Mouse (Mus musculus) limb, embryonic 11.5 days (tissue): ENCODE results near the gene Hspb3. TPM values are rescaled to one million over a fixed set of nuclear protein-coding genes. Genes with fewer than 3 reads are reported as not detected.
A peak's percentile ranks its signal among the peaks of the same experiment; 100 is the strongest.

Source experiments
- ATAC-seq: fragments of 200-750 bp; cut with Nextera tagmentation; 2 replicates; pipeline ENCODE4 v1.8.0; 2017; ENCODE audit warnings: low read depth; ENCODE audit not compliant: insufficient number of reproducible peaks, low FRiP score, low TSS enrichment
- DNase-seq: peaks from one replicate; pipeline ENCODE4 v3.0.0-alpha.2; 2015; ENCODE audit warnings: low spot score
- H3K27ac ChIP-seq: fragments of 300-500 bp; sonication (generic); replicated peaks from 2 replicates; pipeline ENCODE4 v1.5.1; 2014; ENCODE audit warnings: low read depth, mild to moderate bottlenecking, low read length
- H3K27me3 ChIP-seq: fragments of 300-500 bp; sonication (generic); 2 replicates; pipeline ENCODE4 v1.6.1; 2014; ENCODE audit warnings: mild to moderate bottlenecking, low read length, mixed read lengths; ENCODE audit not compliant: control insufficient read depth, insufficient read depth
- H3K36me3 ChIP-seq: fragments of 300-500 bp; sonication (generic); 2 replicates; pipeline ENCODE4 v1.6.1; 2014; ENCODE audit warnings: mild to moderate bottlenecking, low read length, moderate library complexity, mixed read lengths; ENCODE audit not compliant: control insufficient read depth, insufficient read depth
- H3K4me1 ChIP-seq: fragments of 300-500 bp; sonication (generic); 2 replicates; pipeline ENCODE4 v1.6.1; 2014; ENCODE audit warnings: low read length, mixed read lengths; ENCODE audit not compliant: control insufficient read depth, insufficient read depth
- H3K4me2 ChIP-seq: fragments of 300-500 bp; sonication (generic); 2 replicates; pipeline ENCODE4 v1.6.1; 2014; ENCODE audit warnings: low read depth, mild to moderate bottlenecking, moderate library complexity; ENCODE audit not compliant: severe bottlenecking
- H3K4me3 ChIP-seq: fragments of 300-500 bp; sonication (generic); 2 replicates; pipeline ENCODE4 v1.5.1; 2014; ENCODE audit warnings: low read depth, low read length
- H3K9ac ChIP-seq: fragments of 300-500 bp; sonication (generic); 2 replicates; pipeline ENCODE4 v1.6.1; 2014; ENCODE audit warnings: mild to moderate bottlenecking, low read length
- H3K9me3 ChIP-seq: fragments of 300-500 bp; sonication (generic); 2 replicates; pipeline ENCODE4 v1.6.1; 2016; ENCODE audit warnings: low read length; ENCODE audit not compliant: control insufficient read depth
- WGBS: fragments of 180-500 bp; shearing (Covaris S2); extraction: QIAGEN DNeasy Blood & Tissue Kit; methylation state at CpG from one replicate; pipeline ENCODE4 v1.1.7; 2014; 5-methylcytosine and 5-hydroxymethylcytosine counted together
- polyA plus RNA-seq: library from polyadenylated mRNA; unstranded; fragments of >200 nt; fragmentation: Nextera tagmentation; extraction: Ambion mirVana; gene quantifications from 2 replicates; pipeline ENCODE4 v1.2.1, GENCODE M21; 2014

Gene Hspb3
- 0.26 and 0.27 TPM in 2 replicates for polyA plus RNA-seq

- Histone ChIP-seq H3K27ac (no peak within 1 kb of the TSS), H3K4me2 (no peak within 1 kb of the TSS), H3K36me3 (no peaks in the 10 kb centered on the region), H3K9ac (no peak within 1 kb of the TSS), H3K4me3 (no peak within 1 kb of the TSS), H3K27me3 (no peaks in the 10 kb centered on the region), H3K4me1 (no peaks in the 10 kb centered on the region), H3K9me3 (no peaks in the 10 kb centered on the region)
- no peak for ATAC-seq
- DNase-seq, result no peak
- 76% methylated on average over 28 of the region's 28 CpGs for WGBS
Measured at GRCm38 (mm10) chr13:113663151-113663779, at the start of gene Hspb3. TSS of gene Hspb3 (minus strand) at chr13:113663676.

GRCm38 (mm10) chr13:113713186-113713585, 49.7 kb upstream of the Hspb3 start:
- H3K27me3 ChIP-seq, result no peaks in the 10 kb centered on the region
- no peaks in the 10 kb centered on the region for H3K4me1 ChIP-seq
- DNase-seq (no peak), ATAC-seq (no peak)
- H3K27ac ChIP-seq, result no peak overlapping the region
- no peak overlapping the region for H3K4me2 ChIP-seq
- no peaks in the 10 kb centered on the region for H3K9me3 ChIP-seq
- H3K36me3 ChIP-seq, result no peaks in the 10 kb centered on the region
- WGBS, result 79% methylated on average over 3 of the region's 3 CpGs
- no peak overlapping the region for H3K4me3 ChIP-seq
- H3K9ac ChIP-seq, result no peak overlapping the region

DNA sequence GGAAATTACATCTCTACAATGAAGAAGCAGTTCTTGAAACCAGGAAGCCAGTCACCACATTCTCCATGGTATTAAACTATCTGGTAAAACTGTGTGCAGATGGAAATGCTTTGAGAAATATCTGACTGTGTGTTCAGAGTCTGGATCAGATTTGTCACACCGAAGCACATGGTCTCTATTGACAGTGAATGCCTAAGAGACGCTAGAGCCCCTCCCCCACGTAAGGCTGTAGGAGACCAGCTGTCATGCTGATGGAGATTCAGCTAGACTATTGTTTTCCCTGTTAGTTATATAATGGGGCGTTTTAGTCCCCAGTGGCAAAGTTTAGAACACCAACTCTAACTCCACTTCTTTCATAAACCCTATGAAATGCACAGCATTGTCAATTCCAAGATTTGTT, 42.7 kb upstream of the Hspb3 start:
- no peaks in the 10 kb centered on the region for H3K9me3 ChIP-seq
- H3K27me3 ChIP-seq, result no peaks in the 10 kb centered on the region
- WGBS, result 24% methylated on average over 4 of the region's 4 CpGs
- peak; percentile 30 for DNase-seq
- no peaks in the 10 kb centered on the region for H3K36me3 ChIP-seq
- 0 out of 2 replicates have a peak, but pooled peaks cover 3% of the 10 kb centered on the region for H3K4me1 ChIP-seq
- no peak for ATAC-seq
- H3K4me2 ChIP-seq, result no peak overlapping the region
- no peak overlapping the region for H3K27ac ChIP-seq
- H3K9ac ChIP-seq, result no peak overlapping the region
- no peak overlapping the region for H3K4me3 ChIP-seq

DNA sequence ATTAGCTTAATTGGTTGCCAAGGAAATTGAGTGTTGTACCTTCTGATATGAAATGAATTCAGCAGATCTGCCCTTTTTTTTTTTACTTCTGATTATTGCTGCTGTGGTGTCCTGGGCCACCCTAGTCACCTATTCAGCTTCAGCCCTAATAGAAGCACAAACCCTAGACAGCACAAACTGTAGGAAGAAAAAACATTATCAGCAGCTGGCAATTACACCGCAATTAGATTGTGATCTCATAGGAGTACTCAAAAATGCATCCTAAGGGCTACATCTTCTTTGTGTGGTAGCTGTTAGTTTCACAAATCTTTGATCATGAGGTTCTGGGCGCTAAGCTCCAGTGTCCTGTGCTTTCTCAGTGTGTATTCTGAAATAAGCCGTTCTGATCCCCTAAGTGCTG, 37.7 kb upstream of the Hspb3 start:
- H3K4me3 ChIP-seq, result no peak overlapping the region
- no peak overlapping the region for H3K4me2 ChIP-seq
- no peak overlapping the region for H3K9ac ChIP-seq
- H3K36me3 ChIP-seq, result no peaks in the 10 kb centered on the region
- WGBS, result 85% methylated on average over 3 of the region's 3 CpGs
- DNase-seq (no peak), ATAC-seq (no peak)
- H3K27me3 ChIP-seq, result no peaks in the 10 kb centered on the region
- H3K9me3 ChIP-seq, result no peaks in the 10 kb centered on the region
- H3K27ac ChIP-seq, result no peak overlapping the region
- H3K4me1 ChIP-seq, result 0 out of 2 replicates have a peak, but pooled peaks cover 3% of the 10 kb centered on the region

GRCm38 (mm10) chr13:113699928-113700327, 36.5 kb upstream of the Hspb3 start:
- Histone ChIP-seq H3K4me2 (no peak overlapping the region), H3K4me1 (0 out of 2 replicates have a peak, but pooled peaks cover 3% of the 10 kb centered on the region), H3K27me3 (no peaks in the 10 kb centered on the region), H3K9me3 (no peaks in the 10 kb centered on the region), H3K9ac (no peak overlapping the region), H3K36me3 (no peaks in the 10 kb centered on the region), H3K4me3 (no peak overlapping the region), H3K27ac (no peak overlapping the region)
- ATAC-seq, result no peak
- WGBS, result 79% methylated on average over 8 of the region's 8 CpGs
- no peak for DNase-seq

GRCm38 (mm10) chr13:113699415-113699873, 36.0 kb upstream of the Hspb3 start:
- DNase-seq, result no peak
- 46% methylated on average over 11 of the region's 11 CpGs for WGBS
- no peaks in the 10 kb centered on the region for H3K27me3 ChIP-seq
- H3K4me1 ChIP-seq, result 0 out of 2 replicates have a peak, but pooled peaks cover 3% of the 10 kb centered on the region
- H3K4me2 ChIP-seq, result no peak overlapping the region
- H3K9ac ChIP-seq, result no peak overlapping the region
- no peaks in the 10 kb centered on the region for H3K9me3 ChIP-seq
- no peak for ATAC-seq
- no peaks in the 10 kb centered on the region for H3K36me3 ChIP-seq
- no peak overlapping the region for H3K4me3 ChIP-seq
- H3K27ac ChIP-seq, result no peak overlapping the region

DNA sequence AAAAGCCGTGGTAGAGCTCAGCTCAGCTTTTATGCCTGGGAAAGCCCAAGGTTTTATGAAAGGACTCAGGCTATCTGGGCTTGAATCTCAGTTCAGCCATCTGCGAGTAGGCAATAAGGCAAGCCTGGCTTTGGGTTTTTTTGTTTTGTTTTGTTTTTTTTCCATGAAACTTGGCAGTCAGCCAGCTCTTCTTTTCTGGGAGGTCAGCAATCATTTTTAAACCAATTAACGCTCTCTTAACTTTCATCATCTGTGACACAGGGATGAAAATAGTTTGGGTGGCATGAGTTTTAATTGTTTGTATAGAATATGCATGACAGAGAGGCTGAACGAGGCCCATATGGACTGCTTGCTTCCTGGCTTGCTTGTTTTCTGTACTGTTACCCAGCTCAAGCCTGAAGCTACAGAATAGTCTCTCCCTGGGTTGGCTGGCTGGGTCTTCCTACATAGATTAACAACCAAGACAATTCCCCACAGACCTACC, 33.4 kb upstream of the Hspb3 start:
- H3K4me3 ChIP-seq, result no peak overlapping the region
- 68% methylated on average over 4 of the region's 4 CpGs for WGBS
- H3K4me2 ChIP-seq, result no peak overlapping the region
- no peak overlapping the region for H3K9ac ChIP-seq
- no peaks in the 10 kb centered on the region for H3K9me3 ChIP-seq
- no peaks in the 10 kb centered on the region for H3K36me3 ChIP-seq
- ATAC-seq (no peak), DNase-seq (no peak)
- H3K4me1 ChIP-seq, result 0 out of 2 replicates have a peak, but pooled peaks cover under 1% of the 10 kb centered on the region
- H3K27ac ChIP-seq, result no peak overlapping the region
- no peaks in the 10 kb centered on the region for H3K27me3 ChIP-seq

DNA sequence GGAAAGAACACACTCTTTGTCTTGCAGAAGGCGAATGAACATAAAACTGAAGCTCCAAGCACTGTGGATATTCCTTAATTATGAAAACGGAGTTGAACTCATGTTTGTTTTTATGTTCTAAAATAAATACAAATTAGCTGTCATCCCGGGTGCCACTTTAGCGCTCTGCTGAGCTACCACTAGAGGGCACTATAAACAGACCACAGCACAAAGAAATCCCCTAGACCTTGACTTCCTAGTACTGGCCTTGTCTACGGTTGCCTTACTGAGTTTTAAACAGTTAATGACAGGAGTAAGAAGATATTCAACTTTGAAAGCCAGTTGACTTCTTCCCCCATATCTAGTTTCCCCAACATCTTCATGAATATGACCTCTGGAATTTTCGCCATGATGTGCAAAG, 29.9 kb upstream of the Hspb3 start:
- ATAC-seq (no peak; the same call in 1 of the 2 replicates), DNase-seq (peak; percentile 57)
- Histone ChIP-seq H3K4me3 (no peak overlapping the region), H3K36me3 (no peaks in the 10 kb centered on the region), H3K27me3 (no peaks in the 10 kb centered on the region), H3K4me2 (no peak overlapping the region), H3K27ac (no peak overlapping the region), H3K9ac (no peak overlapping the region), H3K4me1 (no peaks in the 10 kb centered on the region), H3K9me3 (no peaks in the 10 kb centered on the region)
- WGBS, result 23% methylated on average over 6 of the region's 6 CpGs
